Mouse (Mus musculus) liver, postnatal 0 days (tissue): ENCODE data around the gene Cfap74.

Experiments
- CTCF ChIP-seq: sonication (generic); IDR thresholded peaks from 2 replicates; pipeline ENCODE4 v1.5.1; 2016; ENCODE audit warnings: antibody characterized with exemption, low read depth
- EP300 ChIP-seq: IDR thresholded peaks from 2 replicates; pipeline ENCODE4 v1.6.1; 2016; ENCODE audit warnings: antibody characterized with exemption, low read depth, mild to moderate bottlenecking

GRCm38 (mm10) chr4:155362443-155362842, 46.5 kb upstream of the Cfap74 start:
- TF ChIP-seq CTCF = no peak
- no peak for TF ChIP-seq EP300
